Mouse (Mus musculus) brain, adult 2 months (tissue): ENCODE data around the gene Pecam1.
"Not testable (repeated sequence)": the region's sequence is repeated elsewhere in the genome, so short reads cannot be mapped to it uniquely, and the experiment has no call there.

ENCODE experiments used
- DNase-seq: peaks from one replicate; pipeline ENCODE4 v3.0.0; 2011; ENCODE audit warnings: low read depth, low spot score

Gene Pecam1

DNA sequence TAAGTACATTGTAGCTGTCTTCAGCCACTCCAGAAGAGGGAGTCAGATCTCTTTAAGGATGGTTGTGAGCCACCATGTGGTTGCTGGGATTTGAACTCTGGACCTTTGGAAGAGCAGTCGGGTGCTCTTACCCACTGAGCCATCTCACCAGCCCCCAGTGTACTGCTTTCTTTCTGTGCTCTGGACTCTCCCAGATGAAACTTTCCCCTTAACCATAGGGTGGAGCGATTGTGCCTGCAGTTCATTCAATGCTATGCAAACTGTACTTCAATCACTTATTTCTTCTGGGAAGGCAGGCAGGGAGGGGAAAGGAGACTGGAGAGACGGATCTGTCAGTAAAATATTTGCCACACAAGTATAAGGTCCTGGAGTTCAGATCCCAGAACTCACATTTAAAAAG lies 116.3 kb downstream of the Pecam1 start:
- DNase-seq, result not testable (repeated sequence)

DNA sequence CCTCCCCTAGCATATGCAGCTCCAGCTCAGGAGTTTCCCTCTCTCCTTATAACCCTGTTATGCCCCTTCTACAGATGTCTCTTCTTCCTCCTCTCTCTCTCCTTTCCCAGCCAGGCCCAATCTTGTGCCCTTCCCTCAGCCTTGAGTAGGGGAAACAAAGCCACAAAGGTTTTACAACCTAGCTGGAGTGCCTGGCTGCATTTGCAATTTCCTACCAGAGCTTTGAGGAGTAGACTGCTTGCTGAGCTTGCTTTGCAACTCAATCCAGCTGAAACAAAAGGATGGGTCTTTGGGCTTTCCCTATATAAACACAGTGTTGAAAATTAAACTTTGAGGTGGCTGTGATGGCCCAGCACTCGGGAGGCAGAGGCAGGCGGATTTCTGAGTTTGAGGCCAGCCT lies 117.0 kb downstream of the Pecam1 start:
- DNase-seq, result no peak

DNA sequence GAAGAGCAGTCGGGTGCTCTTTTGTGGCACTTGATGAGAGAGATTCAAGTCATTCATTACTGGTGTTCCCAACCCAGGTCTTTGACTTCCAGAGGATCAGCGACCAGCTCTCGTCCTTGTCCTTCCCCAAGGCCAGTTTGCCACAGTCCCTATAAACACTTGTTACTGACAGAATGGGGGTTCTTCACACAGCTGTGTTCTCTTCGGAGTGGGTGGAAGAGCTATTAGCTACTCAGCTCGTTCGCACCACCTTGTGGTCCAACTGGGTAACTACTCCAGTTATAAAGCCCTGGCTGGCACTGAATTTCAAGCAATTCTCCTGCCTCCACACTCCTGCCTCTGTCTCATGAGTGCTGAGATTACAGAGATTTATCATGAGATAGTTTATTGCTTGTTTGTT lies 122.7 kb downstream of the Pecam1 start:
- peak; percentile 87 for DNase-seq

DNA sequence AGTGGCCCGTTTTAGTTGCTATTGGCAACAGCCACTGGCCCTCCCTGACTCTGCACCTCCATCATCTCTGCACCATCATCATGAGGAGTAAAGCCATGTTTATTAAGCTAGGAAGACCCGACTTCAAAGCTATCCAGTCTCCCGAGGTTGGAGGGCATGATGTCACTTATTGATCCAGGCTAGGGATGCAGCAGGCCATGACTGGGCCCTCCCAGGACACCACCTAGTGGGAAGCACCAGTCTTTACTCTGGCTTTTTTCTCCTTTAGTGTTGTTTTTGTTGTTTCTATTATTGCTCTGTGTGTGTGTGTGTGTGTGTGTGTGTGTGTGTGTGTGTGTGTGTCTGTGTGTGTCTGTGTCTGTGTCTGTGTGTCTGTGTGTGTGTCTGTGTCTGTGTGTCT lies 124.9 kb downstream of the Pecam1 start:
- DNase-seq, result no peak

DNA sequence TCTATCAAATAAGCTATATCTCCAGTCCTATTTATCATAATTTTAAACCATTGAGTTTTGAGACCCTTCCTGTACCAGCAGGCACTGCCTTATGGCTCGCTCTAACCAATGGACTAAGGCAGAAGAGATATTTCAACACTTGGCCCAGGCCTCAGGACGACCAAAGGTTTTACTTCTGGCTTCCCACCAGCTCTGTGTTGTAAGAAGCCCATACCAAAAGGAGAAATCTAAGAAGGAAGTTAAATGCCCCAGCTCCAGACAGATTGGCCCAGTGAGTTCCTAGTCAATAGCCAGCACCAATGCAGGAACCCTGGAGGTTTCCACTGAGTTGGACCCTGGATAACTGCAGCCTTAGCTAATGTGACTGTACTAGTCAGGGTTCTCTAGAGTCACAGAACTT lies 126.8 kb downstream of the Pecam1 start:
- no peak for DNase-seq

DNA sequence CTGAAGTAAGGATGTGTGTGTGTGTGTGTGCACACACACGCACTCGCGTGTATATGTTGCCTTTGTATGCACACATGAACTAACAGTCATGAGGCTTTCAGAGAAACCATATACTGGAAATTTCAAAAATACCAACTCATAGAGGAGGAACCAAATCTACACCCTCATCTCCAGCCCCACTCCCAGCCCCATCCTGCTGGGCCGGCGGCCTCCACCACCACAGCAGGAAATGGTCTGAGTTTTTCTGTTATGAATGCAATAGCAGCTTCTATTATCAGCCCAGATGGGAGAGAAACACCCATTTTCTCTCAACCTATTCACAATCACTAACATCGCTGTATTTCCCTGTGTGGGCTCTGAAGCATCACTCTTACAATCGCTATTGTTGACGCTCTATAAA lies 128.4 kb downstream of the Pecam1 start:
- no peak for DNase-seq

DNA sequence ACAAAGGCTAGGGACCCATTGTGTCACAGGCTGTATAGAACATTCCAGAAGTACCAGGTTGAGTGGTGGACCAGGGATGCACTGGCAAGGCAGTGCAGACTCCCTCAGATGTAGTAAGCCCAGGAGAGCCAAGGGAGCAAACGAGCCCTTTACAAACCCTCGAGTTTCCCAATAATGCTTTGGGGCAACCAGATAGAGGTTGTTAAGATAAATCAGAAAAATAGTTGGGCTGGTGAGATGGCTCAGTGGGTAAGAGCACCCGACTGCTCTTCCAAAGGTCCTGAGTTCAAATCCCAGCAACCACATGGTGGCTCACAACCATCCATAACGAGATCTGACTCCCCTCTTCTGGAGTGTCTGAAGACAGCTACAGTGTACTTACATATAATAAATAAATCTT lies 131.7 kb downstream of the Pecam1 start:
- DNase-seq, result not testable (repeated sequence)

DNA sequence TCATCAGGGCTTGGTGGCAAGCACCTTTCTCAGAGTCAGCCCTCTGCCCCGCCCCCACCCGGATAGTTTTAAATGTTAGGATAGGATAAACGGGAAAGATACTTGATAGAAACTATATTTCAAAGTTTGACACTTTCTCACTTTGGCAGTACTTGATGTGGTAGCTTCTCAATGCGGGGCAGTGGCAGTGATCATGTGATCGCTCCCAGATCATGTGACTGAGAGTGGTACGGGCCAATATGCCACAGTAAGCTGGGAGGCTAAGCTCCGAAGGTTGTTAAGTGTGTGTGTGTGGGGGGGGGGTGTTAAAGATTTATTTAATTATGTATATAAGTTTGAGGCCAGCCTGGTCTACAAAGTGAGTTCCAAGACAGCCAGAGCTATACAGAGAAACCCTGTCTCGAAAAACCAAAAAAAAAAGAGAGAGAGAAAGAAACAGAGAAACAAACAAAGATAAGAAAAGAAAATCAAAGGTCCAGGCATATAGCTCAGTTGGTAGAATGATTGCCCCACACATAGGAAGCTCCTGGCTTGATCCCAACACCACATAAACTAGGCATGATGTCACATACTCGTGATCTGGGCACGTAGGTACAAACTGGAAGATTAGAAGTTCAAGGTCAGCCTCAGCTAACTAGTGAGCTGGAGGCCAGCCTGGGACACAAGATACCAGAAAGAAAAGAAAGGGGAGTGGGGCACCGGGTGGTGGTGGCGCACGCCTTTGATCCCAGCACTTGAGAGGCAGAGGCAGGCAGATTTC lies 132.4 kb downstream of the Pecam1 start:
- DNase-seq, result no peak

DNA sequence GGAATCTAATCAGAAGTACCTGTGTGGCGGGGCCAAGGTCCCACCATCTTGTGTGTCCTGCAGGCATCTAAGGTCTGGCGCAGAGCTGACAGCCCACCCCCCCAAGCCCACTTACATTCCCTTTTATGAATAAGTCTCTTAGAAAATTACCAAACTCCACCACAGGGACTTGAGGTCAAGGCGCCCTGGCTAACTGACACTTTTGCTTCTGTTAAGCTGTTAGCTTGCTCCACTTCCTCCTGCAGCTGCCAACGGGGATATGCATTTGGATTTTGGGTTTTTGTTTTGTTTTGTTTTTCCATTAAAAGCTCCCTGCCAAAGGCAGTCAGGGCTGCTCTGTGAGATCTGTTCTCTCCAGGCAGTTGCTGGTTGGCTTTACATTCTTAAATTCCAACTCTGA lies 134.9 kb downstream of the Pecam1 start:
- DNase-seq, result no peak

DNA sequence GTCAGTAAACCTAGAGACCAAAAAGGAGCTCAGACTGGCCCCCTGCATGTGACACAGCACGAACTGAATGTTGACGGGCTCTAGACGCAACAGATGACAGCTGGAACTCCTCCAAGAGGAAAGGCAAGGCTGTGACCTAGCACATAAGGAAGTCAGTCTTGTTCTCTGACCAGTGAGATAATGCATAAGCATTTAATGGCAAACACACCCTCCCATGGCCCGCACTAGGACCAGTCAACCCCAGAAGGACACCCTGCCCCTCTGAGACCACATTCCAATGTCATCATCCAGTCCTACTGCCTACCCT lies 136.1 kb downstream of the Pecam1 start:
- no peak for DNase-seq

DNA sequence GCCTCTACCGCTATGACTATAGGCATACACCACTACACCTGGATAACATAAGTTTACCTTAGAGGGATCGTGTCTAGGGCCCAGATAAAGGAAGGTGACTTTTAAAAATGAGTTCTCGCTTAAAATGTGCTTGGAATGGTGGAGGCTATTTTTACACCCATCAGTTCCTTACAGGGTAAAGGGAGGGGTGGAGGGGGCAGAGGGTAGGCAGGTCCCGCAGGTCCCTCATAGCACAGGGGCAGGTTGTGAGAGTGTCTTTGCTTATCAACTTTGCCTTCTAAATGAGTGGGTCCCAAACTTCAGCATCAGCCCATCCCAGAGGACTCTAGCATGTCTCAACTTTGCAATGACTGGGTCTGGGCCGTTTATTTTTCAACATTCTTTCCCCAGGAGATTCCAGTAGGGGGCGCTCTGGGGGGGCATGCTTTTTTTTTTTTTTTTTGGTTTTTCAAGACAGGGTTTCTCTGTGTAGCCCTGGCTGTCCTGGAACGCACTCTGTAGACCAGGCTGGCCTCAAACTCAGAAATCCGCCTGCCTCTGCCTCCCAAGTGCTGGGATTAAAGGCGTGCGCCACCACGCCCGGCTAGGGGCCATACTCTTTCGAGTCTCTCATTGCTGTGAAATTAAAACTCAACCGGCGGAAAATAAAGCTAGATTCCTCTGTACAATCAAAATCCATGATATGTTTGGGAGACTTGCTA lies 136.6 kb downstream of the Pecam1 start:
- no peak for DNase-seq

DNA sequence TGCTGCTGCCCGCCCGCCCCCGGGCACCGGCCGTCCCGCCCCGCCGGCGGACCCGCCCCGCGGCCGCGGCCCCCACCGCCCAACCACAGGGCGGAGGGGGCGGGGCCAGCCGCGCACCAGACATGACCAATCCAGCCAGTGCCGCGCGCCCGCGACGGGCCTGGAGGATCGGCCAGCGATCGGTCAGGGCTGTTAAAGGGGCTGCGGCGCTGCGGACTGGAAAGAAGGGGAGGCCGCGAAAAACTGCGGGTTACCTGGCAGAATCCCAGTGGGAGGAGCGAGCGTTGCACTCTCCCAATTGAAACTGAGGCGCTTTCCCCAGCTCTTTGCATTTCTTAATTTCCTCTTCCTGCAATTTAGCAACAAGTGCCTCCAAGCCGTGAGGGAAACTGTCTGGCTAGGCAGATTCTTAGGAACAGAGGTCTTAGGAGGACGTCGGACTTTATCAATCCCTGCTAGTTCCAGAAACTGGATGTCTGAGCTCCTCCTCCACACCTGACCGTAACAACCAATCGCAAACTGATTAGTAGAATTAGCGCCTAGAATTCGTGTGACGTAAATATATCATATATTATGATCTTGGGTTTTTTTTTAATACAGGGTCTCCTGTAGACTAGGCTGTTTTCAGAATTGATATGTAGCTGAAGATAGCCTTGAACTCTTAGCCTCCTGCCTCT lies 137.3 kb downstream of the Pecam1 start, which contains the start of gene Tex2:
Gene Tex2, minus strand, starts transcription at position 463 of the 677 bp plus-strand sequence.
- peak; percentile 99 for DNase-seq

DNA sequence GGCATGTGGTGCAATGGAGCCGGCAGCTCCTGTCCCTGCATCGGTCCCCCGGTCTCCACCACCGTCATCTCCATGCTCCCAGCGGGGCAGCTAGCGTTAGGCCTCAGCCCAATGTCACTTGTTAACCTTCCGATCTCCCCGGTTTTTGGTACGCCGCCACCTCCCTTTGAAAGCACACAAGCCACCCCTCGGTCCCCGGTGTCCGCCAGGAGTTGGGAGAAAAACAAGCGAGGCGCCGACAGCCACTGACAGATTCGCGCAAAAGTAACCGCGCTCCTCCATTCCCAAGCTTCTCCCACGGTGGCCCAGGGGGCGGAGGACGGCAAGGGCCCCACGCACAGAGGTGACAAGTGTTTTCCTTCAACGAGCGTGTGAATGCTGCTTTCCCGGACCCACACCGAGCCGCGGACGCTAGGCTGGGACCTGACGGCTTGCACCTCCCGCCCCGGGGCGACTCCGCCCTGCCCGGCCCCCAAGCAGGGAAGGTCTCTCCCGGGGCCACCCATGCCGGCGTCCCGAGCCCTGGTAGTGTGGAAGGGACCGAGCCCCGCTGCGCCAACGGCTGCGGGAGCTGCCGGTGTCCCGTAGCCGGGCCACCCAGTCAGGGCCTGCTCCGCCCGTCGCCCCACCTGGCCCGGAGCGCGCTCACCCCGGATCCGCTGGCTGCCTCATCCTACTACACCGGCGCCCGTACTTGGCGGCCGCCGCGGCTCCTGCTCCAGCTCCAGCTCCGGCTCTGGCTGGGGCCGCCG lies 138.0 kb downstream of the Pecam1 start:
- DNase-seq, result peak; percentile 57

DNA sequence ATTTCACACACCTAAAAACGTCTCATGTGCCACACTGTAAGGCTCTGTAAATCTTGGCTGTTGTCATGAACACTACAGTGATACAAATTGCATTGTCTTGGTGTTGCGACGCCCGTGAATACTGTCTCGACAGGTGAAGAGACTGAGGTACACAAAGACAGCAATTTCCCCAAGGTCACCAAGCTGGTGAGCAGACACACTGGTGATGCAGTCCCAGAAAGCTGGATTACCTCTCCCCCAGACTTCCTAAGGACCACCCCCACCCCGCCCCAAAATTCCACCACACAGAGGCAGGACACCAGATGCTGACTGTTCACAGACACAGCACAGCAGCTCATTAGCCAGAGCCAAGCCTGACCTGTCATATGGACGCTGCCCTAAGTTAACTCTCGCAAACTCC lies 140.7 kb downstream of the Pecam1 start:
- no peak for DNase-seq

DNA sequence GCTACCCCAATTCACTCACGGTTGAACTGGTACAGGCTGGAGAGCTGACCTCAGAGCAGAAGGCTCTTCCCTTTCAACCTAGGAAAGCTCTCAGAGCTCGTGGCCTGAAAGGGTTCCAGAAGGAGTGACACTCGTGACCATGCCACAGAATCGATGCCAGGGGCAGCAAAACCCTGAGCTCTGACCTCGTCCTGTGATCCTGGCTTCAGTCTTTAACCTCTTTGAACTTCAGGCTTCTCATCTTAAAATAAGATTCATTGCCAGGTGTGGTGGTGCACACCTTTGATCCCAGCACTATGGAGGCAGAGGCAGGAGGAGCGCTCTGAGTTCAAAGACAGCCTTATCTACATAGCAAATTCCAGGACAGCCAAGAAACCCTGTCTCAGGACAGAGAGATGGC lies 143.1 kb downstream of the Pecam1 start:
- DNase-seq, result no peak

DNA sequence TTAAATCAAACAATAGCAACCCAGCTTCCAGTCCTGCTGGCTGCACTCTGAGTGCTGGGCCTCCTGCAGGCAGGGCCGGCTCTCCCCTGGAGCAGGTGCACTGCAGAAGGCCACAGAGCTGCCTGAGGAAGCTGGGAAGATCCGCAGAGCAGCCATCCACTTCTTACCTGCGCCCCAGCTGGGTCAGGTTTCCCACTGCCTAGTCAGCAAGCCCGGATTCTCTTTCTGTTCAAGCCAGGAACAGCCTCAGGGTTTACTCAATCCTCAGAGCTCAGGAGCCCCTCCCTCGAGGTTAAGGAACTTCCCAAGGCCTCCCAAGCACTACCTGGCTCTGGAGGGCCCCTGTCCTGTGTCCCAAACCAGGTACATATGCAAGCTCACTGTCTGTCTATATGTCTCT lies 144.4 kb downstream of the Pecam1 start:
- no peak for DNase-seq
